Mouse (Mus musculus) E14TG2a.4 (cell line): ENCODE measurements around the gene Olfr71.

ENCODE experiments used
- H3K27me3 ChIP-seq: 2 replicates; pipeline ENCODE4 v1.6.1; 2014; ENCODE audit warnings: low read length, control low read depth; ENCODE audit not compliant: insufficient read depth
- H3K36me3 ChIP-seq: 2 replicates; pipeline ENCODE4 v1.6.1; 2014; ENCODE audit warnings: low read length, control low read depth; ENCODE audit not compliant: insufficient read depth
- H3K4me1 ChIP-seq: replicated peaks from 2 replicates; pipeline ENCODE4 v1.6.1; 2014; ENCODE audit warnings: low read depth, low read length, control low read depth
- H3K4me3 ChIP-seq: replicated peaks from 2 replicates; pipeline ENCODE4 v1.5.1; 2014; ENCODE audit warnings: mild to moderate bottlenecking, low read length
- H3K9me3 ChIP-seq: 2 replicates; pipeline ENCODE4 v1.6.1; 2014; ENCODE audit warnings: low read length, control low read depth
- CTCF ChIP-seq: conservative IDR thresholded peaks from 2 replicates; pipeline ENCODE4 v1.5.1; 2014; ENCODE audit warnings: low read length
- NANOG ChIP-seq: IDR thresholded peaks from 2 replicates; pipeline ENCODE4 v1.6.1; 2014; ENCODE audit warnings: borderline replicate concordance, low read length, mixed read lengths
- POU5F1 ChIP-seq: IDR thresholded peaks from 2 replicates; pipeline ENCODE4 v1.6.1; 2014; ENCODE audit warnings: low read length, borderline replicate concordance

Olfr71 gene

GRCm38 (mm10) chr4:43709869-43710268 lies at the start of gene Olfr71:
Olfr71 (minus strand) TSS chr4:43710255.
- Histone ChIP-seq H3K36me3 (no peaks in the 10 kb centered on the region), H3K4me3 (no peak within 1 kb of the TSS), H3K4me1 (no peaks in the 10 kb centered on the region), H3K27me3 (peaks cover 46% of the 10 kb centered on the region), H3K9me3 (no peaks in the 10 kb centered on the region)
- TF ChIP-seq NANOG = no peak
- TF ChIP-seq POU5F1 = no peak
- TF ChIP-seq CTCF = no peak

GRCm38 (mm10) chr4:43757213-43757612 lies 47.2 kb upstream of the Olfr71 start:
- Histone ChIP-seq H3K4me1 (peaks cover 12% of the 10 kb centered on the region; the same call in 1 of the 2 replicates), H3K4me3 (no peak overlapping the region), H3K27me3 (peaks cover 6% of the 10 kb centered on the region; the same call in 1 of the 2 replicates), H3K9me3 (no peaks in the 10 kb centered on the region), H3K36me3 (no peaks in the 10 kb centered on the region)
- no peak for TF ChIP-seq POU5F1
- TF ChIP-seq NANOG = no peak
- TF ChIP-seq CTCF = no peak

- no peak for TF ChIP-seq NANOG
- TF ChIP-seq POU5F1 = no peak
- peak; percentile 73 for TF ChIP-seq CTCF
- Histone ChIP-seq H3K4me1 (peaks cover 58% of the 10 kb centered on the region), H3K9me3 (peaks cover 11% of the 10 kb centered on the region), H3K27me3 (no peaks in the 10 kb centered on the region), H3K36me3 (no peaks in the 10 kb centered on the region), H3K4me3 (no peak overlapping the region)
These were observed 35.1 kb upstream of the Olfr71 start for GRCm38 (mm10) chr4:43745187-43745586.

- H3K4me1 ChIP-seq = peaks cover 70% of the 10 kb centered on the region
- H3K4me3 ChIP-seq = no peak overlapping the region
- no peaks in the 10 kb centered on the region for H3K36me3 ChIP-seq
- TF ChIP-seq POU5F1 (no peak), NANOG (no peak), CTCF (no peak)
- H3K27me3 ChIP-seq = peaks cover 3% of the 10 kb centered on the region; the same call in 1 of the 2 replicates
- no peaks in the 10 kb centered on the region for H3K9me3 ChIP-seq
These were observed 33.0 kb upstream of the Olfr71 start for GRCm38 (mm10) chr4:43743099-43743498.

DNA sequence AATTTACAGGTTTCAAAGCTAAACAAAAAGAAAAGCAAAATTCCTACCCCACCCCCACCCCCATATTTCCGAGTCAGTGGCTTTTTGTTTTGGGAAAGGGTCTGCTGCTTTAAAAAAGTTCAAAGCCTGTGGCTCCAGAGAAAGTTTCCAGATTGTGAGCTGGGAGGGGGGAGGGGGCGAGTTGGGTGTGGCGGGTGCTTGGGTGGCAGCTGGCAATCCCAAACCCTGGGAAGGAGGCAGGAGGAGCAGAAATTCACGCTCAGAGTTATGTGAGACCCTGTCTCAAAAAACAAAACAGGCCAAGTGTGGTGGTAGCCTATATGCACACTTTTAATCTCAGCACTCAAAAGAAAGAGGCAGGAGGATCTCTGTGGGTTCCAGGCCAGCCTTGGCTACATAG lies 32.6 kb upstream of the Olfr71 start:
- H3K4me1 ChIP-seq = peaks cover 70% of the 10 kb centered on the region
- peak overlapping the region; percentile 23 for H3K4me3 ChIP-seq
- H3K36me3 ChIP-seq = no peaks in the 10 kb centered on the region
- H3K9me3 ChIP-seq = no peaks in the 10 kb centered on the region
- no peak for TF ChIP-seq CTCF
- no peak for TF ChIP-seq POU5F1
- no peak for TF ChIP-seq NANOG
- H3K27me3 ChIP-seq = peaks cover 5% of the 10 kb centered on the region; the same call in 1 of the 2 replicates

DNA sequence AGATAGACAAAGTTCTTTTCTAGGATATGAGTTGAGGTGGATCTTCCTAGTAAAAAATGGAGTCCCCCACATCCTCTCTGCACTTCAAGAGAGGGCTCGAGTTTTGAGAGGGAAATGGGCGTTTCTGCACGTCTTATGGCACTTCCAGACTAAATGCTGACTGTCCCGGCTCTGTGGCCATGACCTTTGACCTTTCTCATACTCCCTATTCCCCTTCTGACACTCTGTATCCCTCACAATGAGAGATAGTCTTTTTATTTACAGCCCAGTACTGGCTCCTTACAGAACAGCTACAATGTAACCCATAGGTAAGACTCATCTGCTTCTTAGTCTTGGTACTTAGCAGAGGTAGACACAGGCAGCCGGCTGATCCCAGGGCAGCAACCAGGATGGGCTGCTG lies 31.5 kb upstream of the Olfr71 start:
- no peaks in the 10 kb centered on the region for H3K9me3 ChIP-seq
- no peak overlapping the region for H3K4me3 ChIP-seq
- TF ChIP-seq CTCF = no peak
- TF ChIP-seq POU5F1 = no peak
- TF ChIP-seq NANOG = no peak
- H3K36me3 ChIP-seq = no peaks in the 10 kb centered on the region
- H3K4me1 ChIP-seq = peaks cover 63% of the 10 kb centered on the region
- peaks cover 5% of the 10 kb centered on the region; the same call in 1 of the 2 replicates for H3K27me3 ChIP-seq

GRCm38 (mm10) chr4:43738989-43739674 lies 29.1 kb upstream of the Olfr71 start:
- peaks cover 46% of the 10 kb centered on the region for H3K4me1 ChIP-seq
- H3K9me3 ChIP-seq = no peaks in the 10 kb centered on the region
- no peak overlapping the region for H3K4me3 ChIP-seq
- H3K27me3 ChIP-seq = peaks cover 5% of the 10 kb centered on the region; the same call in 1 of the 2 replicates
- H3K36me3 ChIP-seq = no peaks in the 10 kb centered on the region
- no peak for TF ChIP-seq NANOG
- no peak for TF ChIP-seq CTCF
- TF ChIP-seq POU5F1 = no peak

DNA sequence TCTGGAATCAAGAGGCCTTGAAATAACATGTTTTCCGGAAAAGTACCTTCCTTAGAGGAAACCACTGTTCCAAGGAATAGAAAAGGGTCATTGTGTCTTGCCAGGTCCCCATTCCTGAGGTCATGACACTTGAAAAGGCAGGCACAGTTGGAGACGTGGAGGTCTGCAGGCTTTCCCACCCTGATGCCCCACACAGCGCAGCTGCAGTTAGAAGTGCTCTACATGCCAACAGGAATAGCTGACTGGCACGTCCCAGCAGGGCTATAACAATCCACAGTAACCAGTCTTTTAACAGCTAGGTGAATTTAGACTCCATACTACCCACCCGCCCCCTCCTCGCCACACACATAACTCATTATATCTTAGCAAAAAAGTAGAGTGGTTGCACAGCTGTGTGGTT lies 27.1 kb upstream of the Olfr71 start:
- Histone ChIP-seq H3K27me3 (peaks cover 15% of the 10 kb centered on the region), H3K36me3 (no peaks in the 10 kb centered on the region), H3K9me3 (no peaks in the 10 kb centered on the region), H3K4me1 (peaks cover 30% of the 10 kb centered on the region), H3K4me3 (no peak overlapping the region)
- no peak for TF ChIP-seq CTCF
- TF ChIP-seq POU5F1 = no peak
- no peak for TF ChIP-seq NANOG

GRCm38 (mm10) chr4:43733186-43733585 lies 23.1 kb upstream of the Olfr71 start:
- Histone ChIP-seq H3K27me3 (peaks cover 33% of the 10 kb centered on the region), H3K36me3 (no peaks in the 10 kb centered on the region), H3K9me3 (no peaks in the 10 kb centered on the region), H3K4me1 (peaks cover 20% of the 10 kb centered on the region), H3K4me3 (no peak overlapping the region)
- no peak for TF ChIP-seq NANOG
- no peak for TF ChIP-seq POU5F1
- no peak for TF ChIP-seq CTCF
